Mouse (Mus musculus) 416B (cell line): Measurements from ENCODE around the gene 4933407L21Rik.

ENCODE experiments used
- DNase-seq: peaks from one replicate; pipeline ENCODE4 v3.0.0; 2011; ENCODE audit warnings: low read depth

4933407L21Rik gene

GRCm38 (mm10) chr1:85928057-85928687 is at the start of gene 4933407L21Rik:
TSS of gene 4933407L21Rik (plus strand) at chr1:85928483.
- no peak for DNase-seq

- DNase-seq, result no peak
Measured at GRCm38 (mm10) chr1:85882003-85882402, 46.3 kb upstream of the 4933407L21Rik start.

GRCm38 (mm10) chr1:85887221-85887620 is 41.1 kb upstream of the 4933407L21Rik start:
- DNase-seq, result no peak

GRCm38 (mm10) chr1:85894231-85894747 is 34.0 kb upstream of the 4933407L21Rik start, which contains the start of gene Itm2c:
TSS of gene Itm2c (plus strand) at chr1:85894281.
- DNase-seq, result peak; percentile 83

- DNase-seq, result peak; percentile 29
Measured at GRCm38 (mm10) chr1:85894748-85895360, 33.4 kb upstream of the 4933407L21Rik start.

- peak; percentile 81 for DNase-seq
Measured at GRCm38 (mm10) chr1:85895391-85895837, 32.9 kb upstream of the 4933407L21Rik start.

- DNase-seq, result no peak
Measured at GRCm38 (mm10) chr1:85896110-85896509, 32.2 kb upstream of the 4933407L21Rik start.

GRCm38 (mm10) chr1:85896781-85897700 is 31.2 kb upstream of the 4933407L21Rik start:
- DNase-seq, result peak; percentile 79

- no peak for DNase-seq
Measured at GRCm38 (mm10) chr1:85897901-85898760, 30.2 kb upstream of the 4933407L21Rik start.

GRCm38 (mm10) chr1:85898761-85899387 is 29.4 kb upstream of the 4933407L21Rik start:
- no peak for DNase-seq

GRCm38 (mm10) chr1:85899388-85899761 is 28.9 kb upstream of the 4933407L21Rik start:
- DNase-seq, result no peak

GRCm38 (mm10) chr1:85900521-85901333 is 27.6 kb upstream of the 4933407L21Rik start:
- DNase-seq, result no peak

- peak; percentile 84 for DNase-seq
Measured at GRCm38 (mm10) chr1:85901516-85902107, 26.7 kb upstream of the 4933407L21Rik start.

GRCm38 (mm10) chr1:85902108-85902561 is 26.1 kb upstream of the 4933407L21Rik start:
- no peak for DNase-seq

- no peak for DNase-seq
Measured at GRCm38 (mm10) chr1:85906892-85907291, 21.4 kb upstream of the 4933407L21Rik start.

- DNase-seq, result no peak
Measured at GRCm38 (mm10) chr1:85908754-85909590, 19.3 kb upstream of the 4933407L21Rik start.

GRCm38 (mm10) chr1:85913078-85913755 is 15.1 kb upstream of the 4933407L21Rik start:
- DNase-seq, result peak; percentile 57

- DNase-seq, result no peak
Measured at GRCm38 (mm10) chr1:85915890-85916289, 12.4 kb upstream of the 4933407L21Rik start.
